Mouse (Mus musculus) megakaryocyte-erythroid progenitor cell, adult 5-6 weeks (primary cell): Measurements from ENCODE around the gene Il12rb1. TPM values are rescaled to one million over a fixed set of nuclear protein-coding genes. Genes with fewer than 3 reads are reported as not detected.
A peak's percentile ranks its signal among the peaks of the same experiment; 100 is the strongest.

Experiments
- ATAC-seq: replicated peaks from 2 replicates; pipeline ENCODE4 v1.8.0; 2016; ENCODE audit warnings: mild to moderate bottlenecking, inconsistent platforms; ENCODE audit not compliant: severe bottlenecking, poor library complexity, low FRiP score, low TSS enrichment
- total RNA-seq, 2 experiments: library from RNA; stranded (forward) in 1 of 2; stranded (reverse) in 1 of 2; fragments of 200-1000, 215-1000 nt in 1 of 2; fragments of >200 nt in 1 of 2; fragmentation: Nextera tagmentation in 1 of 2; gene quantifications; 2 replicates each; pipeline ENCODE4 v1.2.3; 2014 to 2017

Gene Il12rb1
- total RNA-seq (2014; fragmentation: Nextera tagmentation), result 0.31 and 0.79 TPM in 2 replicates
- total RNA-seq (2017), result 1.6 and 2.0 TPM in 2 replicates

DNA sequence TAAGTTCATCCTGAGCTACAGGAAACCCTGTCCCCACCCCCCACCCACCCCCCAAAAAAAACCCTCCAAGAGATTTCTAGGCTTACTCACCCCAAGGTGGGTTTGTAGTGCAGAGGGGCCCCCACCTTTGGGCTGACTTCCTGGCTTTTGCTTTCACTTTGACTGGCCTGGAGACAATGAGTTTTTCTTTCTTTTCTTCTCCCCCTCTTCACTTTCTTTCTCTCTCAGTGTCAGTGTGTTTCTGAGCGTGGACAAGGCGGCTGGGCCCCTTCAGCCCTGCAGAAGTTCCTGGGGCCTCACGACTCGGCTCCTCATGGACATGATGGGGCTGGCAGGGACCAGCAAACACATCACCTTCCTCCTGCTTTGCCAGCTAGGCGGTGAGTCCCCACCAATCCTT lies at the start of gene Il12rb1:
Il12rb1 (plus strand) TSS at position 211 of the 400 bp plus-strand sequence.
- ATAC-seq, result no peak

DNA sequence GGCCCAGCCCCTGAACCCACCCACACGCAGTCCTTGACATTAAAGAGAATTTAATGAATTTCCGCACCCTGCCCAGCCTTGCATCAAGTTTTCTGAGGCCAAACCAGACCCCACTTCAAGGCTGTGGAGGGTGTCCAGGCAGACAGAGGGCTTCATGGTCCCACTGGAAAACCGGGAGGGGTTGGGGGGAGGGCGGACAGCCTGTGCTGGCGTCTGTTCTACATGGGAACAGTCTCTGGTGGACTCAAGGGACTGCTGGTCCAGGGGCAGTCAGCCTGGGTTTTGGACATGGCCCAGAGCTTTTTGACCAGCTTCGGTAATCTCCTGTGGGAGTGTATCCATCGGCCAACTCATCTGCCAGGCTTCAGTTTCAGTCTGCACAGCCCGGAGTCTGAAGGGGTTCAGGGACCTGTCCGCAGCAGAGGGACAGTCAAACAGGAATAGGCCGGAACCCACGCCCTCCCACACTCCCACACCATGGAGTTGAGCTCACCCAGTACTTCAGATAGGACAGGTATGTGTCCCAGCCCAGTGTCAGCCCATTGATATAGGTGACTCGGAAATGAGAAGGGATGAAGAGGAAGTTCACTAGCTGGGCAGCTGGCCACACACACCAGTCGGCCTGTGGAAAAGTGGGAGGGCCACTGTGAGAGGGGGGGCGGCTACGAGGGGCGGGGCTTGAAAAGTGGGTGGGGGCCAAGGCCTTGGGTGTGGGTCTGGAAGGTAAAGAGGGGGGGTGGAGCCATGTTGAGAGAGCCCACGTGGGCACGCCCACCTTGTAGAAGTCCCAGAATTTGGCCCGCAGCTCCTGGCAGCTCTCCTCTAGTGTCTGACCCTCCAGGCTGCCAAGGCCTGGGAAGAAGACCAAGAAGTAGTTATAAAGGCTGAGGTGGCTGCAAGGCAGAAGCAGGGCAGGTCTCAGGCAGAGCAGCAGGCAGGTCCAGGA lies 49.4 kb upstream of the Il12rb1 start:
- ATAC-seq, result no peak

DNA sequence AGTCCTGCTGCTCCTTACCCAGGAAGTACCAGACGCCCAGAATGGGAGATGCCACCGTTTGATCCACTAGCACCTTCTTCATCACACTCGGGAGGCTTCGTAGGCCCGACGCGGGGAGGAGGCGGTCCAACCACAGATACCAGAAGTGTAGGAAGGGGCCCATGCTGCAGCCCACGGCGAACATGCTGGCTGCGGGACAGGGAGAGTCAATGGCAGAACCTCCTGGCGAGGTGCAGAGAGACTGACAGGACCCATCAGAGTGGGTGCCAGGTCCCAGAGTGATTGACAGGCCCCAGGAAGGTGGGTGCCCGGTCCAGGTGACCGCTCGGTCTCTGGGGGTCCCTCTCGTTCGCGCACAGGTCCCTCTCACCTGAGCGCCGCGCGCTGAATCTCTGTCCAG lies 47.9 kb upstream of the Il12rb1 start:
- ATAC-seq, result no peak

DNA sequence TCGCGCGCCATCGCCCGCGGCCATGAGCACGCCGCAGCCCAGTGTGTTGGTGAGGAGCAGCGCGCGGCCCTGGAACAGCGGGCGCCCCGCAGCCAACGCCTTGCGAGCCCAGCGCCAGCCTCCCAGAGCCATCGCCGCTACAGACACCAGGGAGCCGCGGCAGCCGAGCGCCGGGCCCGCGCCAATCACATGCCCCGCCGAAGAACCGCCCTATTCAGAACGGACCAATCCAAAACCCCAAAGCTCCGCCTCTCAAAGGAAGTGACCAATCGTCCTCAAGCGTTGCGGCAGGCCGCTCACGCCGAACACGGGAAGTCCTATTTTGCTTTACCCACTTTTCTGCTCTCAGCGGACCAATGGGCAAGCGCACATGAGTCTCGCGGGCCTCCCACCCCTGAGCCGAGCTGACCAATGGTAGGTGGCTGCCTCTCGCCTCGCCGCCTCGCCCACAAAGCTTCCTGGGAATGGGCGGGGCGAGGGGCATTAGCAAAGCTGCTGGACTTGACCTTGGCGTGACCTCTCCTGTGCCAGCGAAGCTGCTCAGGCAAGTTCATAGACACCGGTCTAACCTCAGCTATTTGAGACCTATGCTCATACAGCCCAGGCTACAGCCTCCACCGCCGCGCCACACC lies 47.4 kb upstream of the Il12rb1 start, which contains the start of gene Mpv17l2:
Mpv17l2 (minus strand) TSS at position 172 of the 632 bp plus-strand sequence.
- ATAC-seq, result peak; percentile 81

DNA sequence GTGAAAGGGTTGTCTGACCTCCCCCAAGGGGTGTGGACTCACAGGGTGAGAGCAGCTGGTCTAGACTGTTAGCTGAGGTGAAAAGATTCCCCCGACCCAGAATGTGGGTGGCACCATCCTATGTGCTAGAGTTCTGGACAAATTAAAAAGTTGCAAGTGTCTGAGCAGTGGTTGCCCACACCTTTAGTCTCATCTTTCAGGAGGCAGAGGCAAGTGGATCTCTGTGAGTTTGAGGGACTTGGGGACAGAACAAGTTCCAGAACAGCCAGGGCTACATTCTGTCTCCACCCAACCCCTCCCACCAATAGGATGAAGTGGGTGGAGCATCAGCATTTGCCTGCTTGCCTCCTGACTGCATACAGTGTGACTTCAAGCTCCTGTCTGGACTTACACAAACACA lies 46.1 kb upstream of the Il12rb1 start:
- no peak for ATAC-seq

DNA sequence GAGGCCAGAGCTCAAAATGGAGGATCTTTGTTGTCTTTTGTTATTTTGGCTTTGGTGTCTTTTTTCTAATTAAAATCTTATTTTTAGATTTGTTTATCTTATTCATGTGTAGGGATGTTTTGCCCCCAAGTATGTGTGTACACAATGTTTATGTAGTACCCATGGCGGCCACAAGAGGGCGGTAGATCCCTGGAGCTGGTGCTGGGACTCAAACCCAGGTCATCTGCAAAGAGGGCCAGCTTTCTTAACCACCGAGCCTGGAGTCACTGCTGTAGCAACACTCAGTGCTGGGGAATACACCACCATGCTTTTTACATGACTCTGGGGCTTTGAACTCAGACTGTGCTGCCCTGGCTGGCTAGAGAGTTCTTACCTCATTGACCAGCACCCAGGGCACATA lies 44.9 kb upstream of the Il12rb1 start:
- ATAC-seq, result no peak

DNA sequence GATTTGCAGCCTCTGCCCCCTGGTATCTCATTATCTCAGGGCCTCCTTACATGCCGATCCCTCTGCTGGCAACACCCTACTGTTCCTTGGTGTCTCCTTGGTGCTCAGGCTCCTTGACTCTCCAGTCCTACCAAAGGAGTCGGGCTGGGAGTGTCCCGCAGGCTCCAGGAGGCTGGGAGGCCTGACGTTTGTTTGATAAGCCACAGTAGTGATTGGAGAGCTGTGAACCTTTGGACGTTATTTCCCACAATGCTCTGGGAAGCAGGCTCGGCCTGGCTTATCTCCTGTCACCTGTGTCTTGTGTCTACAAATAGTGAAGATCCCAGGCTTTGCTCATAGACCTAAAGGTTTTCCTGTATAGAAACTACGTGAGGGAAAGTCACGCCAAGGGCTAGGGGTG lies 44.2 kb upstream of the Il12rb1 start:
- peak; percentile 44 for ATAC-seq

DNA sequence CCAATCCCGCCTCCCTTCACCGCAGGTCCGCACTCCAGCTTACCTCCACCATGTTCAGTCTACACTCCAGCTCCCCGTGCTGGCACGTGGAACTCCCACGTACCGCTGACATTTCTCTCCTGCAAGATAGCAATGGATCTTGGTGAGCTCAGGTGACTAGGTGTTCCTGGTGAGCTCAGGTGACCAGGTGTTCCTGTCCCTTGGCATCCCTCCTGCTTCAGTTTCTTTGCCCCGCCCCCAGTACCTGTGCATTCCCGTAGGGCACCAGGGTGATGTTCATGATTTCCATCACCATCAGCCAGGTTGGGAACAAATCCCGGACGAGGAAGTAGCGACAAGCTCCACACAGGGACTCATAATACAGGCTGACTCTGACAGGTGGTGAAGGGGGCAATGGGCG lies 43.6 kb upstream of the Il12rb1 start:
- ATAC-seq, result no peak

DNA sequence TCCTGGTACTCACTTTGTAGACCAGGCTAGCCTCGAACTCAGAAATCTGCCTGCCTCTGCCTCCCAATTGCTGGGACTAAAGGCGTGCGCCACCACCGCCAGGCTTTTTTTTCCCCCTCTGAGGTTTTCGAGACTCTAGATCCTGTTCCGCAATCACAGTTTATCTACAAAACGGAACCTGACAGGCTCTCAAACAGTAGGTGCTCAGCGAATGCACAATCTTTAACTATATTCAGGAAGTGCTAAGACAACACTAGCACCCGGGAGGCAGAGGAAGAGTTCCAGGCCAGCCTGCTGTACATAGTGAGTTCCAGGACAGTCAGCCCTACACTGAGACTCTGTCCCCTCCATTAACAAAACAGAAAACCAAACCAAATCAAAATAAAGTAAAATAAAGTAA lies 42.9 kb upstream of the Il12rb1 start:
- ATAC-seq, result no peak

DNA sequence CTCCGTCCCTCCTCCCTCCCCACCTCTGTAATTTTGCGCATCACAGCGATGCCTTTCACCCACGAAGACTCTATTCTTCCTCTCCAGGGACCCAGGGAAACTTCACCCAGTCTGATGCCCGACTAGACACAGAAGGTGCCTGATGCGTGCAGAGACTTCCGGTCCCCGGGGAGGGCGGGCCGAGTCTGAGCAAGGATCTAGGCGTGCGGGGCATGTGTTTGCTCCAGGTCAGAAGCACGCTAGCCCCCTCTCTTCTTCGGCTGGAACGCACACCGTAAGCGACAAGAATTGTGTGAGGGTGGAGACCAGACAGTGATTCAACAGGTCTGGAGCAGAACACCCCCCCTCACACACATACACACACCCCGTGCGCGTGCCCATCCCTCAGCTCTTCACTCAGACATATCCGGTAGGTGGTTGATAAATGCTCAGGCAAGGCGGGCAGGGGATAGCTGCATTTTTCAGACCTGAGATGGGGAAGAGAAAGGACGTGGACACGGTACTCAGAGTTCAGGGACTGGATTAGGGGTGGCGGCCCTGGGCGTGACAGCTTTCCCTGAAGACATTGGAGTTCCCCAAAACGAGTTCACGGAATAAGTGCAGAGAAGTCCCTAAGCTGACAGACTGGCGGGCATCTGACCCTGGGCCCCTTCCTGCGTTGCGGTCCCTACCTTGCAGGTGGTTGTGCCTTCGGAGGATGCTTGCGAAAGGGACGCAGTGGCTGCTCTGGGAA lies 42.2 kb upstream of the Il12rb1 start:
- ATAC-seq, result no peak

DNA sequence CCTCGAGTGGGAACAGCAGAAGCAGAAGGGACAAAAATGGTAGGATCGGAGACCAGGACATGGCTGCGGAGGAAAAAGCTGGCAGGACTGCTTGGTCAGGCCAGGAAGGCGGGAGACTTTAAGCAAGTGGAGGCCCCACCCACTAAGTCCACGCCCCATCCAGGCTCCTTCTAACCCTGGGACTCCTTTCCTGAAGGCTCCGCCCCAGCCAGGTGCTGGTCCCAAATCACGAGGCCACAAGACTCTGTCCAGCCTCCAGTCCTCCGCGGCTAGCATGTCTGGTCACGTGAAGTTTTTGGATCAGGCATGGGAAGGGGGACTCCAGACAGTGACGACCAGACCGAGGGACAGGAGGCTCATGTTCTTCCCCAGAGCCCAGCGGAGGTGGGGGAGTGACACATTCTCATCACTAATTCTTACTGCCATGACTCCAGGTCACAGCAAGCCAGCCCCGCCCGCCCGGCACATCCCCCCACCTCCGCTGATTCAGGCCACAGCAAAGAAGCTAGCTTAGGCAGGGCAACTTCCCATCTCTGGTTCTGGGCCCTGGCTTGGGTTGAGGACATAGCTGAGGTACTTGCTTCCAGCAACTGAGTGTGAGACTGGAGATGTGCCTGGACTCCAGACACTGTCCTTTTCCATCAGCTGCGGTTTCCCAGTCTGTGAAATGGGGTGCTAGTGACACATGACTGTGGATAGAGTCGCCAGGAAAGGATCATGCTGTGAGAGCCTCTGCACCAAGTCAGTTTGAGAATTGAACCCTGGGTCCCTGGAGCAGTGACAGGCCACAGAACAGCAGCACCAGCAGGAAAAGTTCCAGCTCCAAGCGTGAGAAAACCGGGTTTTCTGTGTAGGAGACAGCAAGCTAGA lies 41.4 kb upstream of the Il12rb1 start:
- ATAC-seq, result no peak

DNA sequence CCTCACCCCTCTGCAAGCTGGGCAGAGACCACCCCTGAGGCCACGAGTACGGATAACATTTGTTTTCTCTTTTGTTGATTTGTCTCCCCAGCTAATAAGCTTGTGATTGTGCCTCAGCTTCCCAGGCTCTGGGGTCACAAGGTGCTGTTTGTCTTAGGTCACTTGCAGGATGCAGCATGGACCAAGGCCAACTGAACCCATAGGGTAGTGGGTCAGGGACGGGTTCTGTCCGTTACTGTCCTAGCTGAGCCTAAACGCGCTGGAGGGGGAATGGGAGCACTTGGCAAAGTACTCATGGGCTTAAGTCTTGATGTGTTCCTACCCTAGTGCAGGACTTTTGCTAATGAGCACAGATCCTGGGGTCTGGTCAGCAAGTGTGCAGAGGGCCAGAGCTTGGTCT lies 40.7 kb upstream of the Il12rb1 start:
- no peak for ATAC-seq

DNA sequence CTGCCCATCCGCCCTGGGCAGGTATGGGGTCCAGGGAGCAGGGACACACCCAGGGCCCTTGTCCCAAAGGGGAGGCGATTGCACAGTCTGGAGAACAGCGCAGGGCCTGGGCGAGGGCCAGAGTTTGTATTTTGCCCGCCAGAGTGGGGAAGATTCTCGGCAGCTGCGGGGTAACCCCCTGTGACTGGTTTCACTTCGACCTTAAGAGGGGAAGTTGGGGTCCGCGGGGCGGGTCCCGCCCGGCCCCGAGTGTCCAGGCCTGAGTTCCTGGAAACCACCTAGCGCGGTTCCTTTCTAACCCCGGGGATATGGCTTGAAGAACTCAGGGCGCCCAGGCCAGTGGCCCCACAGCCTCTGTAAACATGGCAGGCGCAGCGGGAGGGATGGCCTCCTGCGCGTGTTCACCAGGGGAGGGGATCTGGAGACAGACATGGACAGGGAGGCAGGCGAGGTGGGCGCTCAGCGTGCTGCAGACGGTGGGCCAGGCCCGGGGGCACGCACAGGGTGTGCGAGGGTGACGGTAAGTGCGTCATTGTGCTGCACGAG lies 39.9 kb upstream of the Il12rb1 start:
- no peak for ATAC-seq

DNA sequence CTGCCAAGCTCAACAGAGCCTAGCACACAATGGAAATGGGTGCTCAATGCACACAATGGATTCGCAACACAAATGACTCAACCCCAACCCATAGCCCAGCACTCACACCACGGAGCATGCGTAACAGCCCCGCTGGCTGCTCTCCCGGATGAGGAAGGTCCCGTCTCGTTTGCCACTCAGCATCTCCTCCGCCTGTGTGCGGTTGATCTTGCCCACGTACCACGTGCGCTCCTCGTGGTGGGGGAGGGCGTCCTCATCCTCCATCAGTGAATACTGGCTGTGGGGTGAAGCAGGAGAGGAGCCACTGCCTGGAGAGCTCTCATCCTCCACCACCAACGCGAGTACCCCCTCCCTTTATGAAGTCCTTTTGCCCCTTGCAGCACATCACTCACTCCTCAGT lies 39.3 kb upstream of the Il12rb1 start:
- no peak for ATAC-seq

DNA sequence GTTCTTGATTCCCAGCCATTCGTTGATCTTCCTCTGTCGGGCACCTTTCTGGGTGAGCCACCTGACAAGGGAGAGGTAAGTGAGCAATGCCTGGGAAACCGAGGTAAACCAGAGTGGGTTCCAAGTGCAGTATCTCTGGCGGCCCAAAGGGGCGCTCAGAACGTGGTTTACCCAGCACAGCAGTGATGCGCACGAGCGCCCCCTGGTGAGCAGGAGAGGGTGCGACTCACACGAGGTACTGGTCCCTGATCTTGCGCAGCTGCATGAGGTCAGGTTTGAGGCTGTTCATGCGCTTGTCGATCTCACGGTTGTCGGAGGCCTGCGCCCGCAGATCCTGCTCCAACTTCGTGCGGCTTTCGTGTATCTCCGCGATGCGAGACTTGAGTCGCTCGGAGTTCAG lies 38.9 kb upstream of the Il12rb1 start:
- peak; percentile 71 for ATAC-seq

DNA sequence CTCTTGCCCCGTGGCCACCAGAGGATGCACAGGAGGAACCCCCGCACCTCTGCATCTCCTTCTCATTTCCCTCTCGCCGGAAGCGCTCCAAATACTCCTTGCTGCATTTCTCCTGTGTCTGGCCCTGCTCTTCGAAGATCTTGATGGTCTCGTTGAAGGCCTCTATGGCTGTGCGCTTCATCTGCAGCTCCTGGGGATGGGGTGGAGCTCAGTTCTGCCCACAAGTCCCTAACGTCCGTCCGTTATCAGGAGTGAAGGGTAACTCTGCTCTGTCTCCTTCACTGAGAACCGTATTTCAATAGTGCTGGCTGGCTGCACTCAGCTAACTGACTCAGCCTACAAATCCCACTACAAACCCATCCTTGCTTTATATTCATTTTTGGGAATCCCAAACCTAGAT lies 38.4 kb upstream of the Il12rb1 start:
- peak; percentile 14 for ATAC-seq

DNA sequence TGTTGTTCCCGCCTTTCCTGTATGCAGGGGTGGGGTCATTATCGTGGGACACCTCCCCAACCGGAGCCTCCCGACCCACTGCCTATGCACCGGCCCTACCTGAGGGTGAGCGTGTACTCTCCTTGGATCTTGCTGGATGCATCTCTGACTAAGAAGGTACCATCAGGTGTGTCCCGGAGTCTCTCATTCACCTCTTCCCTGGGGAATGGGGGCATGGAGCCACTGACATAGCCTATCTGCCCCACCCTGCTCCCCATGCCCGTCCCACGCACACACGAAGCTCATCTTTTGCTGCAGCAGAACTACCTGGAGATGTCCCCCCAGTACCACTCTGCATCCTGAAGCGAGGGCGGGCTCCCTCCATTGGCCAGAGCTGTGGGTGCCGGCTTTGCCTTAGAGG lies 37.5 kb upstream of the Il12rb1 start:
- no peak for ATAC-seq

DNA sequence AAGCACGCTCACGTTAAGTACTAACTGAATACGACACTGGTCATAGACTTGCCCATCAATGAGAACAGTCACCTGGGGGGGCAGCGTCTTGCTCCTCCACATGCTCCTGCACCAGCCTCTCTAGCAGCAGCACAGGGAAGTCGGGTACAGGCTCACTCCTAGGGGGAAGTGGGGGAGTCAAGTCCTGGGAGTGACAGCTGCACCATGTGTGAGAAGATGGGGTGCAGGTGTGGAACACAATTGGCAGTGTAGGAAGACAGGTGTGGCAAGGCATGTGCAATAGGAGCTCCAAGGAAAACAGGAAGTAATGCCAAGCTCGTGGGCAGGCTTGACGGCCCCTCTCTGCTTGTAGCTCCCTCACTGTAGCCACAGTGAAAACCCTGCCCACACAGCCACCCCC lies 37.0 kb upstream of the Il12rb1 start:
- no peak for ATAC-seq

DNA sequence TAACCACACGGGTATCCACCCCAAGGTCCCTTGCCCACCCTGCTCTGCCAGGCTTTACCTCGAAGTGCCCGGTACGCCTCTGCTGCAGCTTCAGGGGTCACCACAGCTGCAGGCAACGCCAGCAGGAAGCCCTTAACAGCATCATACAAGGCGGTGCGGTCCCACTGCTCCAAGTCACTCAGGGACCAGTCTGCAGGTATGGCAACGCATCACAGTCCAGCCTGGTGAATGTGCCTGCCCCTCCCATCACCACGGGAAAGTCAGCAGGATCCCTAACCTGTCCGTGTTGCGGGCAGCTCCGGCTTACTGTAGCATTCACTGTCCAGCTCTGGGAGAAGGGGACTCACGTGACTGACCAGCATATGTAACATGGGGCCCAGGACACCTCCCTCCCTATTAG lies 36.2 kb upstream of the Il12rb1 start:
- no peak for ATAC-seq
